Mouse (Mus musculus) E14TG2a.4 (cell line): Measurements from ENCODE around the gene Gm9573.

Experiments used
- CTCF ChIP-seq: conservative IDR thresholded peaks from 2 replicates; pipeline ENCODE4 v1.5.1; 2014; ENCODE audit warnings: low read length
- POU5F1 ChIP-seq: IDR thresholded peaks from 2 replicates; pipeline ENCODE4 v1.6.1; 2014; ENCODE audit warnings: low read length, borderline replicate concordance

DNA sequence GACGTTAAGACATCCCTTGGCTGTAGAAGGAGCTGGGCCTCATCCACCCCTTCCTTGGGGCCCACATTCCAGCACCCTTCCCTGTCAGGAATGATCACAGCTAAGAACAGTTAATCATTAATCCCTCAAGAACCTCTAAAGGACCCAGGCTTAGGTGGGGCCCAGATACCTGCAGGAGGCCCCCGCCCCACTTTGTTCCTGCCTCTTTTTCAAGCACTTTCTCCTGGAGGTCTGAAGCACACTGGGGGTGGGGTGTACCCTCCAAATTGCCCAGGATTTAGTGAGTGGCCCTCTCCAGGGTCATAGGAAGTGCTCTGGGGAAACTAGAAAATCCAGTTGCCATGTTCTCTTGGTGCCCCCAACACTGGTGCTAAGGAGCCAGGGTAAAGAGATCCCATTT lies 23.0 kb upstream of the Gm9573 start:
- TF ChIP-seq CTCF (no peak), POU5F1 (no peak)
